In the genomic region with DNA sequence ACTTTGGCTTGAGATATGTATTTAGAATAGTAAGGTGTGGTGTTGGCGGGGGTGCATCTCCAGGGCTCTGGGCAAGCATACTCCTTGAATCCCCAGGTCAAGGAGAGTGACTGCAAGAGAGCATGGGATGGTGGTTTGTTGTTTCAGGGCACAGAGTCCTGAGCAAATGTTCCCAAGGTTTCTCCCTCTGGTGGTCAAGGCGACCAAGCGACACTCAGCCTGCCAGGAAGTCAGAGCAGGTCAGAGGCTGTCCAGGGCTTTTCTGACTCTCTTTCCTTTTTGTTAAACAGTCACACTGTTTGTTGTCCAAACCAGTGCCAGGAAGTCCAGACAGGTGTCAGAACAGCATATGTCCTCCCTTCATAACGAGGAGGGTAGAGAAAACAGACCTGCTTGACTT, we compare ENCODE assay signal across 10 mouse cellular contexts. TPM values are rescaled to one million over a fixed set of nuclear protein-coding genes. Genes with fewer than 3 reads are reported as not detected.
A peak's percentile ranks its signal among the peaks of the same experiment; 100 is the strongest.
DNase-seq lines count a peak whose midpoint lies in the region; ATAC-seq lines count a peak whose summit lies in the region.
"Had no signal": no experiment of that assay in that cellular context is flagged by ENCODE, and none has a peak within 500 bp of the region (broad histone marks: within the 10 kb centered on the region; RNA-seq: fewer than 3 reads in every experiment).

A gene (minus strand): TSS at position 145 of the 400 bp plus-strand sequence.

- H3K9me3 ChIP-seq in kidney, embryonic 14.5 days (ENCODE audit: control insufficient read depth, low read length): no peaks in the 10 kb centered on the region
- H3K9me3 ChIP-seq in kidney, embryonic 15.5 days (replicated peaks): no peaks in the 10 kb centered on the region
- H3K9me3 ChIP-seq in lung, embryonic 16.5 days (ENCODE audit: control insufficient read depth, low read length): no peaks in the 10 kb centered on the region
- H3K9me3 ChIP-seq in neural tube, embryonic 15.5 days (replicated peaks): no peaks in the 10 kb centered on the region

- no peaks in the 10 kb centered on the region for H3K4me1 ChIP-seq in kidney, embryonic 14.5 days (ENCODE audit: control insufficient read depth, insufficient read depth, low read length)
- H3K4me1 ChIP-seq in kidney, embryonic 15.5 days: no peaks in the 10 kb centered on the region
- H3K4me1 ChIP-seq in lung, embryonic 16.5 days (replicated peaks; ENCODE audit: control insufficient read depth, insufficient read depth, low read length): peaks cover 12% of the 10 kb centered on the region
- H3K4me1 ChIP-seq in neural tube, embryonic 15.5 days: no peaks in the 10 kb centered on the region

- 0 out of 2 replicates have a peak, but pooled peaks have one; percentile 43 for ATAC-seq in kidney, embryonic 14.5 days (ENCODE audit: low FRiP score, low TSS enrichment)
- ATAC-seq in kidney, embryonic 15.5 days (replicated peaks; ENCODE audit: low FRiP score): no peak
- ATAC-seq in lung, embryonic 16.5 days (ENCODE audit: low read depth): peak; percentile 47; the same call in 1 of the 2 replicates
- ATAC-seq in neural tube, embryonic 15.5 days (ENCODE audit: low FRiP score): no peak
- ATAC-seq: forebrain, embryonic 16.5 days had no signal

- no peak within 1 kb of the TSS for H3K9ac ChIP-seq in kidney, embryonic 14.5 days (ENCODE audit: low read depth, low read length)
- no peak within 1 kb of the TSS for H3K9ac ChIP-seq in kidney, embryonic 15.5 days
- no peak within 1 kb of the TSS for H3K9ac ChIP-seq in lung, embryonic 16.5 days (ENCODE audit: low read length)
- H3K9ac ChIP-seq in neural tube, embryonic 15.5 days (replicated peaks): no peak within 1 kb of the TSS

- WGBS in kidney, embryonic 14.5 days: 37% methylated on average over 4 of the region's 4 CpGs
- 39% methylated on average over 4 of the region's 4 CpGs for WGBS in kidney, embryonic 15.5 days
- WGBS in lung, embryonic 16.5 days: 35% methylated on average over 4 of the region's 4 CpGs
- WGBS in neural tube, embryonic 15.5 days: 68% methylated on average over 4 of the region's 4 CpGs

- no peaks in the 10 kb centered on the region for H3K27me3 ChIP-seq in kidney, embryonic 14.5 days (ENCODE audit: control insufficient read depth, insufficient read depth, low read length)
- H3K27me3 ChIP-seq in kidney, embryonic 15.5 days: no peaks in the 10 kb centered on the region
- H3K27me3 ChIP-seq in lung, embryonic 16.5 days (ENCODE audit: control insufficient read depth, insufficient read depth, low read depth, low read length): no peaks in the 10 kb centered on the region
- H3K27me3 ChIP-seq in neural tube, embryonic 15.5 days (replicated peaks): no peaks in the 10 kb centered on the region

- H3K27ac ChIP-seq in kidney, embryonic 14.5 days (ENCODE audit: low read depth, low read length): no peak within 1 kb of the TSS
- H3K27ac ChIP-seq in kidney, embryonic 15.5 days: no peak within 1 kb of the TSS
- H3K27ac ChIP-seq in lung, embryonic 16.5 days (ENCODE audit: low read length): peak within 1 kb of the TSS; percentile 55
- no peak within 1 kb of the TSS for H3K27ac ChIP-seq in neural tube, embryonic 15.5 days (replicated peaks)

- H3K4me2 ChIP-seq in kidney, embryonic 14.5 days (replicated peaks; ENCODE audit: low read depth, low read length): no peak within 1 kb of the TSS
- no peak within 1 kb of the TSS for H3K4me2 ChIP-seq in kidney, embryonic 15.5 days
- H3K4me2 ChIP-seq in lung, embryonic 16.5 days (ENCODE audit: low read depth, low read length): no peak within 1 kb of the TSS
- no peak within 1 kb of the TSS for H3K4me2 ChIP-seq in neural tube, embryonic 15.5 days
- H3K4me2 ChIP-seq: midbrain, embryonic 11.5 days had no signal

- H3K4me3 ChIP-seq in kidney, embryonic 14.5 days (ENCODE audit: low read length): no peak within 1 kb of the TSS
- no peak within 1 kb of the TSS for H3K4me3 ChIP-seq in kidney, embryonic 15.5 days (replicated peaks)
- H3K4me3 ChIP-seq in lung, embryonic 16.5 days (ENCODE audit: low read length): no peak within 1 kb of the TSS
- no peak within 1 kb of the TSS for H3K4me3 ChIP-seq in neural tube, embryonic 15.5 days (replicated peaks)

- no peaks in the 10 kb centered on the region for H3K36me3 ChIP-seq in kidney, embryonic 14.5 days (ENCODE audit: control insufficient read depth, insufficient read depth, low read length)
- H3K36me3 ChIP-seq in kidney, embryonic 15.5 days: no peaks in the 10 kb centered on the region
- H3K36me3 ChIP-seq in lung, embryonic 16.5 days (ENCODE audit: control insufficient read depth, insufficient read depth, low read length): no peaks in the 10 kb centered on the region
- no peaks in the 10 kb centered on the region for H3K36me3 ChIP-seq in neural tube, embryonic 15.5 days

- peak; percentile 32 for DNase-seq in adrenal gland, adult 8-10 months
- DNase-seq in adrenal gland, postnatal 25 days: no peak
- DNase-seq in cerebellum, postnatal 10 days: peak; percentile 63 to 64
- no peak for DNase-seq in gastrocnemius, postnatal 10 days

RNA-seq across cellular contexts. Expression of the gene that starts here (rescaled TPM):
- total RNA-seq in adrenal gland, adult 8-10 months (2022): under 1 TPM in 1 of 4 experiments, not detected in 3; 0.31 TPM
- not detected in 2 replicates for total RNA-seq in adrenal gland, postnatal 25 days (2021)
- polyA plus RNA-seq in kidney, embryonic 14.5 days (2014; fragmentation: Nextera tagmentation; extraction: Ambion mirVana): 0.19 and 0.39 TPM in 2 replicates
- polyA plus RNA-seq in kidney, embryonic 15.5 days (2015; fragmentation: Nextera tagmentation; extraction: Ambion mirVana): 0.08 and 0.32 TPM in 2 replicates
- polyA plus RNA-seq in lung, embryonic 16.5 days (2015; fragmentation: Nextera tagmentation; extraction: Ambion mirVana): 0.58 and 1.1 TPM in 2 replicates
- total RNA-seq in gastrocnemius, postnatal 10 days (2021): not detected
- polyA plus RNA-seq in neural tube, embryonic 15.5 days (2015; fragmentation: Nextera tagmentation; extraction: Ambion mirVana): not detected in 2 replicates
- polyA plus RNA-seq: forebrain, embryonic 16.5 days; midbrain, embryonic 11.5 days had no signal

Comparison
In these comparisons a context has a peak if more than half of its experiments do, and no peak if none do; other contexts are left out.
1. Peak in DNase-seq in adrenal gland, adult 8-10 months; RNA of the gene not detected or under 1 TPM.
2. Peak in ATAC-seq in kidney, embryonic 14.5 days; RNA of the gene not detected or under 1 TPM.
3. DNase-seq: peak in cerebellum, postnatal 10 days (2 of 2); none in adrenal gland, postnatal 25 days (single experiment) and gastrocnemius, postnatal 10 days (single experiment).